ENCODE assay signal across 8 mouse cellular contexts in genomic region chr1:60343630-60344455, GRCm38 (mm10). TPM values are rescaled to one million over a fixed set of nuclear protein-coding genes. Genes with fewer than 3 reads are reported as not detected.
A peak's percentile ranks its signal among the peaks of the same experiment; 100 is the strongest.
DNase-seq lines count a peak whose midpoint lies in the region; ATAC-seq and TF ChIP-seq lines count a peak whose summit lies in the region.

No protein-coding gene starts in this region.

- TF ChIP-seq CTCF in G1E (IDR thresholded peaks at IDR 0.05; ENCODE audit: low read depth, low read length), result no peak
- no peak for TF ChIP-seq CTCF in forebrain, postnatal 0 days (IDR thresholded peaks at IDR 0.05; ENCODE audit: low read depth)

- peak overlapping the region; percentile 94 for H3K27ac ChIP-seq in heart, embryonic 11.5 days (ENCODE audit: low read depth, low read length)
- H3K27ac ChIP-seq in forebrain, postnatal 0 days (ENCODE audit: low read depth, low read length), result peak overlapping the region; percentile 87

- no peak for DNase-seq in heart, adult 11 months
- DNase-seq in G1E (ENCODE audit: low spot score), result no peak
- DNase-seq in forebrain, postnatal 0 days, result peak; percentile 32
- DNase-seq in left cerebral cortex, postnatal 14 days (ENCODE audit: low spot score in 2 of 2), result no peak
- no peak for DNase-seq in urinary bladder, postnatal 14 days (ENCODE audit: low spot score)
- no peak for DNase-seq in frontal cortex, adult 2 months (ENCODE audit: extremely low spot score in 1 of 2, low spot score in 1 of 2)

- ATAC-seq in heart, embryonic 11.5 days (replicated peaks; ENCODE audit: insufficient number of reproducible peaks, low FRiP score, low TSS enrichment), result no peak
- ATAC-seq in G1E (ENCODE audit: extremely low read depth, insufficient number of reproducible peaks, low FRiP score, poor library complexity, severe bottlenecking), result no peak
- peak; percentile 36; the same call in 1 of the 2 replicates for ATAC-seq in forebrain, postnatal 0 days

- WGBS in heart, embryonic 11.5 days (ENCODE audit: insufficient replicate concordance), result 13% methylated on average over 14 of the region's 14 CpGs
- WGBS in forebrain, postnatal 0 days, result 3% methylated on average over 14 of the region's 14 CpGs

- H3K27me3 ChIP-seq in heart, embryonic 11.5 days (ENCODE audit: control insufficient read depth, insufficient read depth, low read length), result no peaks in the 10 kb centered on the region
- no peaks in the 10 kb centered on the region for H3K27me3 ChIP-seq in G1E (ENCODE audit: insufficient read depth, low read length)
- no peaks in the 10 kb centered on the region for H3K27me3 ChIP-seq in forebrain, postnatal 0 days (ENCODE audit: insufficient read depth, low read length)
- no peaks in the 10 kb centered on the region for H3K27me3 ChIP-seq in megakaryocyte, embryonic 14.5 days (replicated peaks)

- peak overlapping the region; percentile 71 for H3K9ac ChIP-seq in heart, embryonic 11.5 days (ENCODE audit: low read depth, low read length)
- H3K9ac ChIP-seq in forebrain, postnatal 0 days, result peak overlapping the region; percentile 71

- H3K4me3 ChIP-seq in heart, embryonic 11.5 days (ENCODE audit: low read depth, low read length), result peak overlapping the region; percentile 52
- peak overlapping the region; percentile 79 for H3K4me3 ChIP-seq in G1E (ENCODE audit: low read depth, low read length)
- H3K4me3 ChIP-seq in forebrain, postnatal 0 days (ENCODE audit: low read depth, low read length), result peak overlapping the region; percentile 71
- H3K4me3 ChIP-seq in megakaryocyte, embryonic 14.5 days (replicated peaks), result peak overlapping the region; percentile 99

- peak overlapping the region; percentile 68 for H3K4me2 ChIP-seq in heart, embryonic 11.5 days
- H3K4me2 ChIP-seq in forebrain, postnatal 0 days (ENCODE audit: low read depth), result peak overlapping the region; percentile 76

- H3K9me3 ChIP-seq in heart, embryonic 11.5 days (replicated peaks; ENCODE audit: control insufficient read depth, low read length), result no peaks in the 10 kb centered on the region
- H3K9me3 ChIP-seq in G1E (replicated peaks), result no peaks in the 10 kb centered on the region
- no peaks in the 10 kb centered on the region for H3K9me3 ChIP-seq in forebrain, postnatal 0 days (ENCODE audit: low read length)
- H3K9me3 ChIP-seq in megakaryocyte, embryonic 14.5 days, result 0 out of 2 replicates have a peak, but pooled peaks cover 3% of the 10 kb centered on the region

- H3K4me1 ChIP-seq in heart, embryonic 11.5 days (ENCODE audit: control insufficient read depth, insufficient read depth, low read length), result peaks cover 10% of the 10 kb centered on the region; the same call in 1 of the 2 replicates
- peaks cover 22% of the 10 kb centered on the region for H3K4me1 ChIP-seq in G1E (ENCODE audit: insufficient read depth, low read depth, low read length)
- no peaks in the 10 kb centered on the region for H3K4me1 ChIP-seq in forebrain, postnatal 0 days (ENCODE audit: insufficient read depth)
- peaks cover 29% of the 10 kb centered on the region for H3K4me1 ChIP-seq in megakaryocyte, embryonic 14.5 days

- intact Hi-C loops in left cerebral cortex, postnatal 14 days (cut with DNase I), result loop anchor here (2.0 kb wide), 1 partner anchor 65 kb away; the partner anchor contains the start of gene Abi2

- H3K36me3 ChIP-seq in heart, embryonic 11.5 days (ENCODE audit: control insufficient read depth, insufficient read depth, low read length), result 0 out of 2 replicates have a peak, but pooled peaks cover 3% of the 10 kb centered on the region
- H3K36me3 ChIP-seq in G1E (replicated peaks), result peaks cover 12% of the 10 kb centered on the region
- 0 out of 2 replicates have a peak, but pooled peaks cover 4% of the 10 kb centered on the region for H3K36me3 ChIP-seq in forebrain, postnatal 0 days (ENCODE audit: insufficient read depth)
- peaks cover 7% of the 10 kb centered on the region for H3K36me3 ChIP-seq in megakaryocyte, embryonic 14.5 days (replicated peaks; ENCODE audit: low read length)

RNA-seq across cellular contexts. Expression of gene Cyp20a1, which starts 0.7 kb away (rescaled TPM):
- 23.6 and 28.8 TPM in 2 replicates for polyA plus RNA-seq in heart, embryonic 11.5 days (2014; fragmentation: Nextera tagmentation; extraction: Ambion mirVana)
- total RNA-seq in G1E (2014; fragmentation: Nextera tagmentation) (21.0 and 29.1 TPM in 2 replicates), G1E (2017) (34.7 and 36.9 TPM in 2 replicates)
- 10.5 and 11.0 TPM in 2 replicates for polyA plus RNA-seq in G1E (2012)
- 21.5 and 22.3 TPM in 2 replicates for total RNA-seq in forebrain, postnatal 0 days (2014; rRNA removed)
- 11.1 and 12.9 TPM in 2 replicates for polyA plus RNA-seq in forebrain, postnatal 0 days (2015; fragmentation: Nextera tagmentation; extraction: Ambion mirVana)
- polyA plus RNA-seq in megakaryocyte, embryonic 14.5 days (2012; ENCODE audit: insufficient read depth, low replicate concordance), result 6.8 TPM in 1 of 2 replicates, not detected in the other
- total RNA-seq in left cerebral cortex, postnatal 14 days (2021), result 10 to 100 TPM in 1 of 2 experiments, 1 to 10 TPM in 1; 8.2 to 12.2 TPM
- polyA plus RNA-seq in frontal cortex, adult 2 months (2012; rRNA removed), result 13.0 and 15.4 TPM in 2 replicates
